Mouse (Mus musculus): Measurements from ENCODE around the gene Epb41l1. TPM values are rescaled to one million over a fixed set of nuclear protein-coding genes. Genes with fewer than 3 reads are reported as not detected.
A peak's percentile ranks its signal among the peaks of the same experiment; 100 is the strongest.

The Epb41l1 gene
- polyA plus RNA-seq, 1 experiment = 7.0 TPM

DNA sequence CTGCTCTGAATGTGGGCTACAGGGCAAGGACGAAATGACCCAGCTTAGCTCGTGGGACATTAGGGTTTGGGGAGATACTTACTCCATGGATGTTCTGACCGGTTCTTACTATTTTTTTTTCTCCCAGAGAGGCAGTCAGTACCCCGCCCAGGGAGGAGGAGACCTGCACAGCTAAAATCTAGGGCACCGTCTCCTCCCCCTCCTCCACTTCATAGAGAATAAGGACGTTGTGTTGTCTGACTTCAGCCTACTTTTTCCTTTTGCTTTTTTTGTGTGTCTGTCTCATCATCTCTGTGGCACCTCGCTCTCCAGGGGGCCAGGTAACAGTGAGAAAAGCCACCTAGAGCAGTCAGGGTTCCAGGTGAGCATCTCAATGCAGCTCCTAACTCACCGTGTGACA, 121.7 kb downstream of the Epb41l1 start:
- Histone ChIP-seq H3K27me3 (replicated peaks) (peaks cover 60% of the 10 kb centered on the region), H3K36me3 (replicated peaks; ENCODE audit: low read length) (no peaks in the 10 kb centered on the region), H3K4me3 (replicated peaks) (no peak overlapping the region), H3K4me1 (peaks cover 54% of the 10 kb centered on the region), H3K9me3 (no peaks in the 10 kb centered on the region)
- TF ChIP-seq GATA1 (IDR thresholded peaks at IDR 0.05; ENCODE audit: borderline replicate concordance, low read length) (no peak), FLI1 (IDR thresholded peaks at IDR 0.05; ENCODE audit: low read length) (no peak)

- Histone ChIP-seq H3K36me3 (replicated peaks; ENCODE audit: low read length) (no peaks in the 10 kb centered on the region), H3K4me3 (replicated peaks) (no peak overlapping the region), H3K27me3 (replicated peaks) (peaks cover 48% of the 10 kb centered on the region), H3K9me3 (no peaks in the 10 kb centered on the region), H3K4me1 (peaks cover 53% of the 10 kb centered on the region)
- no peak for TF ChIP-seq GATA1 (IDR thresholded peaks at IDR 0.05; ENCODE audit: borderline replicate concordance, low read length)
- no peak for TF ChIP-seq FLI1 (IDR thresholded peaks at IDR 0.05; ENCODE audit: low read length)
Observed at GRCm38 (mm10) chr2:156543804-156544203, 123.1 kb downstream of the Epb41l1 start.

DNA sequence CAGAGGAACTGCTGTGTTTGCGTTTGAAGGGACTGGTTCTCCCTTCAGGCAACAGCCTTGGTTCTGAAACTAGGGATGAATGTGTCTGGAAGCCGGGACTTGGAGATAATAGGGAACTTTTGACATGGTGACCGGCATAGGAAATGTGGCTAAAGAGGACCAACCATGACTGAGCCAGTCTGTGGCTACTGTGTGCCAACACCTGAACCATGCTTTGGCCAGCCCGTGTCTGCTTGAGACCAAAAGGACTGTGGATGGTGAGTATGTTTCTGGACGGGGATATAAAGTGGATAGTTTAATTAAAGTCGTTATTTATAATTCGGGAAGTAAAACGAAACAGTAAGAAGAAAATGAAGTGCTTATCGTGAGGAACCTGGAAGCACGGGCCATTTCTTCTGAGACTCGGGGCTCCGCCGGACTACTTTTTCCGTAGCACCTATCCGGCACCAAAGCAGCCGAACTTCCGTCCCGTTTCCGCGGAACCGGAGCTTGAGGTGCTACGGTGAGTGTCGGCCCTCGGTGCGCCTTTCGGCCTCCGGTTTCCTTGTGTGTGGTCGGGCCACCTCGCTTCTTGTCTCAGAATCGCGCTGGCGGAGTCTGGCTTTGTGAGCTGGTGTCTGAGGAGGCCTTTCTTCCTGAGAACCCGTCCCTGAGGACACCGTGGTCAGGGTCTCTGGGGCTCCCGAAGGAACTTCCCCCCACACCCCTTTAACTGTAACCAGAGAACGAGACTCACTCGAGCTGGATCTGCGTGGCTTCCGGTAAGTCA, 126.6 kb downstream of the Epb41l1 start, which contains the start of gene Aar2:
TSS of gene Aar2 (plus strand) at position 462 of the 769 bp plus-strand sequence.
- peaks cover 34% of the 10 kb centered on the region for H3K4me1 ChIP-seq
- no peaks in the 10 kb centered on the region for H3K9me3 ChIP-seq
- peak within 1 kb of the TSS; percentile 96 for H3K4me3 ChIP-seq (replicated peaks)
- peaks cover 18% of the 10 kb centered on the region for H3K27me3 ChIP-seq (replicated peaks)
- H3K36me3 ChIP-seq (replicated peaks; ENCODE audit: low read length) = peaks cover 29% of the 10 kb centered on the region
- TF ChIP-seq GATA1 (IDR thresholded peaks at IDR 0.05; ENCODE audit: borderline replicate concordance, low read length) (no peak), FLI1 (IDR thresholded peaks at IDR 0.05; ENCODE audit: low read length) (no peak)

- Histone ChIP-seq H3K36me3 (replicated peaks; ENCODE audit: low read length) (peaks cover 76% of the 10 kb centered on the region), H3K4me1 (peaks cover 30% of the 10 kb centered on the region), H3K9me3 (no peaks in the 10 kb centered on the region), H3K4me3 (replicated peaks) (no peak overlapping the region), H3K27me3 (replicated peaks) (no peaks in the 10 kb centered on the region)
- TF ChIP-seq GATA1 (IDR thresholded peaks at IDR 0.05; ENCODE audit: borderline replicate concordance, low read length) (no peak), FLI1 (IDR thresholded peaks at IDR 0.05; ENCODE audit: low read length) (no peak)
Observed at GRCm38 (mm10) chr2:156552421-156552820, 131.7 kb downstream of the Epb41l1 start.

DNA sequence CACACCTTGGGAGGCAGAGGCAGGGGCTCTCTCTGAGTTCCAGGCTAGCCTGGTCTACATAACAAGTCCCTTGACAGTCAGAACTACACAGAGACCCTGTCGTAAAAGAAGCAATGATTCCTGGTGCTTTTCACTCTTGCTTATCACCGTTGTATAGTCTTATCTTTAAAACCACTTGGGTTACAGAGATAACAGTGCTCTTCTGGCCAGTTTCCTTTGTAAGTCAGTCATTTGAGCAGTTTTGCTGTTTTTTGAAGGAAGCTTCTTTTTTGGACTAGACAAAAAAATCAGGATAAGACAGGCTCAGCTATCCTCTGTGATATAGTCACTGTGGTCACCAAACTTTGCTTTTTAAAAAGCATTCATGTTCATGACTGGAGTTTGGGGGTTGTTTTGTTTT, 141.1 kb downstream of the Epb41l1 start:
- H3K4me1 ChIP-seq = no peaks in the 10 kb centered on the region; the same call in 1 of the 2 replicates
- H3K36me3 ChIP-seq (replicated peaks; ENCODE audit: low read length) = peaks cover 78% of the 10 kb centered on the region
- H3K9me3 ChIP-seq = no peaks in the 10 kb centered on the region
- no peak overlapping the region for H3K4me3 ChIP-seq (replicated peaks)
- TF ChIP-seq GATA1 (IDR thresholded peaks at IDR 0.05; ENCODE audit: borderline replicate concordance, low read length) (no peak), FLI1 (IDR thresholded peaks at IDR 0.05; ENCODE audit: low read length) (no peak)
- no peaks in the 10 kb centered on the region for H3K27me3 ChIP-seq (replicated peaks)

GRCm38 (mm10) chr2:156563557-156563956, 142.8 kb downstream of the Epb41l1 start:
- no peaks in the 10 kb centered on the region for H3K9me3 ChIP-seq
- H3K36me3 ChIP-seq (replicated peaks; ENCODE audit: low read length) = peaks cover 79% of the 10 kb centered on the region
- no peaks in the 10 kb centered on the region; the same call in 1 of the 2 replicates for H3K4me1 ChIP-seq
- H3K27me3 ChIP-seq (replicated peaks) = no peaks in the 10 kb centered on the region
- H3K4me3 ChIP-seq (replicated peaks) = no peak overlapping the region
- TF ChIP-seq GATA1 (IDR thresholded peaks at IDR 0.05; ENCODE audit: borderline replicate concordance, low read length) (no peak), FLI1 (IDR thresholded peaks at IDR 0.05; ENCODE audit: low read length) (no peak)

DNA sequence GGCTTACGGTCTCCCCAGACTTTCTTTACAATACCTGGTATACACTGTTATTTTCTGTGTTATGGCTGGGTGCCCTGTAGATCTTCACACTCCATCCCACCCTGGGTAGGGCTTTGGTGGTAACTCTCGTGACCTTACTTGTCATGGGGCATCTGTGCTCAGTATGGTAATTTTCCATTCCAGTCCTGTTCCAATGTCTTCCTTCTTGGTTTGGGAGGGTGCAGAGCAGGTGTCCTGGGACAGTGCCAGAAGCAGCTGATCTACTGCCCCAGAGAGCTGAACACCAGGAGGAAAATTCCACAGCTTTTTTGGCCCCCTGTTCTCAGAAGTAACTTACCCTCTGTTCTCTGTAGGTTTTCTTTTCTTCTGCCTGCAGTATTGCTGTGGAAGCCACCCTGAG, 145.8 kb downstream of the Epb41l1 start:
- H3K27me3 ChIP-seq (replicated peaks) = peaks cover 3% of the 10 kb centered on the region
- TF ChIP-seq FLI1 (IDR thresholded peaks at IDR 0.05; ENCODE audit: low read length) = no peak
- no peak for TF ChIP-seq GATA1 (IDR thresholded peaks at IDR 0.05; ENCODE audit: borderline replicate concordance, low read length)
- no peak overlapping the region for H3K4me3 ChIP-seq (replicated peaks)
- H3K4me1 ChIP-seq = no peaks in the 10 kb centered on the region
- H3K9me3 ChIP-seq = no peaks in the 10 kb centered on the region
- H3K36me3 ChIP-seq (replicated peaks; ENCODE audit: low read length) = peaks cover 73% of the 10 kb centered on the region

- Histone ChIP-seq H3K27me3 (replicated peaks) (peaks cover 7% of the 10 kb centered on the region), H3K4me1 (no peaks in the 10 kb centered on the region), H3K4me3 (replicated peaks) (no peak overlapping the region), H3K36me3 (replicated peaks; ENCODE audit: low read length) (peaks cover 59% of the 10 kb centered on the region), H3K9me3 (peaks cover 4% of the 10 kb centered on the region)
- TF ChIP-seq GATA1 (IDR thresholded peaks at IDR 0.05; ENCODE audit: borderline replicate concordance, low read length) (no peak), FLI1 (IDR thresholded peaks at IDR 0.05; ENCODE audit: low read length) (no peak)
Observed at GRCm38 (mm10) chr2:156568647-156569046, 147.9 kb downstream of the Epb41l1 start.

DNA sequence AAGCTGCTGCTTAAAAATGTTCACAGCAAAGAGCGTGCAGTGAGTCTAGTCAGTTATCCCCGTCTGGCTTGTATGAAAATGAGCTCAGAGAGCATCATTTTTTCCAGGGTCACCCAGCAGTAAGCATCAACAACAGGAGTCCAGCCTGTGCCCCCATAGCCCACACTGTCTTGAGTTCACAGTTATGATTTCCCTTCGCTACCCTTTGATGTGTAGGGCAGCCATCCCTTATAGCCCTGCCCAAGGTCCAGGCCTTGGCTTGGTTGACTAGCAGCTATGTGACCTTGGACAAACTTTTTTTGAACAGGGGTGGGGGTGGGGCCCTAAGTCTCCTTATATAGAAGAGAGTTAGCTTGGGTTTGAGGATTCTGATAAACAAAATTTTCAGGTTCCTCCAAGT, 148.6 kb downstream of the Epb41l1 start:
- Histone ChIP-seq H3K27me3 (replicated peaks) (peaks cover 7% of the 10 kb centered on the region), H3K4me3 (replicated peaks) (no peak overlapping the region), H3K36me3 (replicated peaks; ENCODE audit: low read length) (peaks cover 53% of the 10 kb centered on the region), H3K9me3 (peaks cover 4% of the 10 kb centered on the region), H3K4me1 (no peaks in the 10 kb centered on the region)
- TF ChIP-seq GATA1 (IDR thresholded peaks at IDR 0.05; ENCODE audit: borderline replicate concordance, low read length) (no peak), FLI1 (IDR thresholded peaks at IDR 0.05; ENCODE audit: low read length) (no peak)

DNA sequence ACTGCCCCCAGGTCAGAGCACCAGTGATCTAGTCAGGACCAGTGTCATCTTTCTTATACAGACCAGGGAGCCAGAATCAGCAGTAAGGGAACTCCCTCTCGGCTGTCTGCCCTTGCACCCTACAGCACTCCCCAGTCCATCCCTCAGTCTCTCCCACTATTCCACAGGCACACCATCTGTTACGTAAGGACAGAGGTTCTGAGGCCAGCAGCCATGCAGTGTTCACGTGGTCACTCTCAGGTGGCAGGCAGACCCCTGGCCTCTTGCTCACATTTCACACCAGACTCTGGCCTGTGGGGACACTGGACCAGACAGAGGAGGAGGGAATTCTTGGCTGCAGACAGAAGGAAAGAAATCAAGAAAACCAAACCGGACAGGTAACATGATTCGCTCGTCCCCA, 150.8 kb downstream of the Epb41l1 start:
- H3K36me3 ChIP-seq (replicated peaks; ENCODE audit: low read length) = peaks cover 34% of the 10 kb centered on the region

More for the DNA sequence above, 150.8 kb downstream of the Epb41l1 start:
- Histone ChIP-seq H3K27me3 (replicated peaks) (peaks cover 23% of the 10 kb centered on the region), H3K9me3 (peaks cover 7% of the 10 kb centered on the region), H3K4me1 (no peaks in the 10 kb centered on the region), H3K4me3 (replicated peaks) (no peak overlapping the region)
- TF ChIP-seq FLI1 (IDR thresholded peaks at IDR 0.05; ENCODE audit: low read length) = no peak
- no peak for TF ChIP-seq GATA1 (IDR thresholded peaks at IDR 0.05; ENCODE audit: borderline replicate concordance, low read length)

Measured in megakaryocyte, embryonic 14.5 days (primary cell).